Mouse (Mus musculus): ENCODE measurements at regions not wholly inside any gene's neighbourhood (a gene's known extent, or its start where the extent isn't known, plus 50 kb on each side); places are given as distances from the start of the nearest gene placed in this dataset.

DNA sequence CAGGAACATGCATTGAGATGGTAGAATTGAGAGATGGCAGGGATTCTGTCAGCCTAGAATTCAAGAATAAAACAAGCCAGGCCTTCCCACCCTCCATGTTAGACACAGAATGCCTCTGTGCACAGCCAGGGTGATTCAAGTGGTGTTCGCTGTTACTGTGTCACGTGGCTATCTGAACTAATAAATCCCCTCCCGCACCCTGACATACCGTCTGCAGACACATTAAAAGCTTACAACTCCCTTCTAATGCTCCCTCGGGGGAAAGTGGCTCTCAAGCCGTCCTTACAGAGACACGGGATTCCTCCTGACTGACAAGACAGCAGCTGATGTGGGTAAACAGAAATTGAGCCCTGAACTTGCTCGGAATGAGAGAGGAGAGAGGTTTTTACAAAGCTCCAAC lies 279.1 kb downstream of the Prex1 start:
- no peak overlapping the region for H3K27ac ChIP-seq (ENCODE audit: low read depth, low read length)
- 14% methylated on average over 8 of the region's 8 CpGs for WGBS
- no peak overlapping the region for H3K9ac ChIP-seq (ENCODE audit: low read depth, low read length)

GRCm38 (mm10) chr2:166433655-166434333 lies 278.3 kb upstream of the Sulf2 start:
- Histone ChIP-seq H3K27ac (ENCODE audit: low read depth, low read length) (no peak overlapping the region), H3K36me3 (ENCODE audit: control insufficient read depth, insufficient read depth, low read length) (no peaks in the 10 kb centered on the region), H3K4me3 (ENCODE audit: low read length) (no peak overlapping the region), H3K9me3 (ENCODE audit: control insufficient read depth, low read length) (no peaks in the 10 kb centered on the region), H3K9ac (ENCODE audit: low read depth, low read length) (no peak overlapping the region), H3K27me3 (ENCODE audit: control insufficient read depth, insufficient read depth, low read length) (no peaks in the 10 kb centered on the region), H3K4me2 (replicated peaks; ENCODE audit: low read depth, low read length) (no peak overlapping the region), H3K4me1 (ENCODE audit: control insufficient read depth, insufficient read depth, low read length) (peaks cover 5% of the 10 kb centered on the region)
- WGBS, result 82% methylated on average over 15 of the region's 15 CpGs
- no peak for ATAC-seq (ENCODE audit: low FRiP score, low TSS enrichment)

More for the DNA sequence above, 279.1 kb downstream of the Prex1 start:
- H3K4me3 ChIP-seq (ENCODE audit: low read length), result no peak overlapping the region
- no peaks in the 10 kb centered on the region for H3K36me3 ChIP-seq (ENCODE audit: control insufficient read depth, insufficient read depth, low read length)
- H3K27me3 ChIP-seq (ENCODE audit: control insufficient read depth, insufficient read depth, low read length), result no peaks in the 10 kb centered on the region
- H3K4me1 ChIP-seq (ENCODE audit: control insufficient read depth, insufficient read depth, low read length), result peaks cover 5% of the 10 kb centered on the region
- H3K4me2 ChIP-seq (replicated peaks; ENCODE audit: low read depth, low read length), result no peak overlapping the region
- ATAC-seq (ENCODE audit: low FRiP score, low TSS enrichment), result no peak
- no peaks in the 10 kb centered on the region for H3K9me3 ChIP-seq (ENCODE audit: control insufficient read depth, low read length)

GRCm38 (mm10) chr2:166432948-166433654 lies 277.6 kb upstream of the Sulf2 start:
- WGBS, result 82% methylated on average over 13 of the region's 13 CpGs
- Histone ChIP-seq H3K36me3 (ENCODE audit: control insufficient read depth, insufficient read depth, low read length) (no peaks in the 10 kb centered on the region), H3K27me3 (ENCODE audit: control insufficient read depth, insufficient read depth, low read length) (no peaks in the 10 kb centered on the region), H3K27ac (ENCODE audit: low read depth, low read length) (no peak overlapping the region), H3K9me3 (ENCODE audit: control insufficient read depth, low read length) (no peaks in the 10 kb centered on the region), H3K9ac (ENCODE audit: low read depth, low read length) (no peak overlapping the region), H3K4me3 (ENCODE audit: low read length) (no peak overlapping the region), H3K4me2 (replicated peaks; ENCODE audit: low read depth, low read length) (no peak overlapping the region), H3K4me1 (ENCODE audit: control insufficient read depth, insufficient read depth, low read length) (peaks cover 5% of the 10 kb centered on the region)
- no peak; the same call in 1 of the 2 replicates for ATAC-seq (ENCODE audit: low FRiP score, low TSS enrichment)

GRCm38 (mm10) chr2:166432531-166432930 lies 277.1 kb upstream of the Sulf2 start:
- no peaks in the 10 kb centered on the region for H3K36me3 ChIP-seq (ENCODE audit: control insufficient read depth, insufficient read depth, low read length)
- no peak overlapping the region for H3K4me2 ChIP-seq (replicated peaks; ENCODE audit: low read depth, low read length)
- H3K27me3 ChIP-seq (ENCODE audit: control insufficient read depth, insufficient read depth, low read length), result no peaks in the 10 kb centered on the region
- H3K9me3 ChIP-seq (ENCODE audit: control insufficient read depth, low read length), result no peaks in the 10 kb centered on the region
- no peak overlapping the region for H3K9ac ChIP-seq (ENCODE audit: low read depth, low read length)
- H3K4me3 ChIP-seq (ENCODE audit: low read length), result no peak overlapping the region
- WGBS, result 61% methylated on average over 8 of the region's 8 CpGs
- peaks cover 5% of the 10 kb centered on the region for H3K4me1 ChIP-seq (ENCODE audit: control insufficient read depth, insufficient read depth, low read length)
- no peak overlapping the region for H3K27ac ChIP-seq (ENCODE audit: low read depth, low read length)
- ATAC-seq (ENCODE audit: low FRiP score, low TSS enrichment), result no peak

DNA sequence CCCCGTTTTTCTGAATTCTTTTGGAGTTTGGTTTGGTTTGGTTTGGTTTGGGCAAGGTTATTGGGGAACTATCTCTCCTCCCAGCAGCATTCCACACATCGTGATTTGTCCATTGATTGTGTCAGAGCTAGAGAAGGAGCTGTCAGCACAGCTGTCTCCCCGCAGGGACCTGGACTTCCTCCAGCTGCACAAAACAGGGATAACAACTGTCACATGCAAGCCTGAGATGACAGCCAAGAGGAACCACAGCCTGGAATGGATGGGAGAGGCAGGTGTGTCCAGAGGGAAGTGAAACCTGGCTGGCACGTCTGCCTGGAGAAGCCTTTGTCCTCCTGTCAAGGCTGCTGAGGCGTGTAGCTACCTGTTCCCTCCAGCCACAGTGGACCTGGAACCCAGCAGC lies 274.5 kb upstream of the Sulf2 start:
- no peak overlapping the region for H3K4me2 ChIP-seq (replicated peaks; ENCODE audit: low read depth, low read length)
- no peaks in the 10 kb centered on the region for H3K36me3 ChIP-seq (ENCODE audit: control insufficient read depth, insufficient read depth, low read length)
- no peaks in the 10 kb centered on the region for H3K27me3 ChIP-seq (ENCODE audit: control insufficient read depth, insufficient read depth, low read length)
- ATAC-seq (ENCODE audit: low FRiP score, low TSS enrichment), result no peak
- peaks cover 7% of the 10 kb centered on the region for H3K4me1 ChIP-seq (ENCODE audit: control insufficient read depth, insufficient read depth, low read length)
- no peaks in the 10 kb centered on the region for H3K9me3 ChIP-seq (ENCODE audit: control insufficient read depth, low read length)
- 70% methylated on average over 5 of the region's 5 CpGs for WGBS
- H3K4me3 ChIP-seq (ENCODE audit: low read length), result no peak overlapping the region
- H3K27ac ChIP-seq (ENCODE audit: low read depth, low read length), result no peak overlapping the region
- no peak overlapping the region for H3K9ac ChIP-seq (ENCODE audit: low read depth, low read length)

DNA sequence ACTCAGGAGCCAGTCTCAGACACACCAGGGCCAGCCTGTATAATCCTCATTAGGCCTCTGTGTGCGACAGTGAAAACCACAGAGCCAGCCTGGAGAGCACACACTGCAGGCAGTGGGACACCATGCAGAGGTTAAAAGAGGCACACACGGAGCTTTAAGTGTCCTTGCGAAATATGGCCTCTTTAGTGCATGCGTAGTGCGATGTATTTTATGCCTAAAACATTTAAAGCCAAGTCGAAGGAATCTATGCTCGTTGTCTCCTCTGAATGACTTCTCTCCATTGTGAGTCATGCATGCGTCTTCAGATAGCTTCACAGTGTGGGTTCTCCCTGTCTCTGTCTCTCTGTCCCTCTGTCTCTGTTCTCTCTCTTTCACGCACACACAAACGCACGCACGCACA lies 274.0 kb upstream of the Sulf2 start:
- H3K4me2 ChIP-seq (replicated peaks; ENCODE audit: low read depth, low read length), result no peak overlapping the region
- H3K27ac ChIP-seq (ENCODE audit: low read depth, low read length), result no peak overlapping the region
- H3K9ac ChIP-seq (ENCODE audit: low read depth, low read length), result no peak overlapping the region
- 90% methylated on average over 12 of the region's 12 CpGs for WGBS
- peaks cover 7% of the 10 kb centered on the region for H3K4me1 ChIP-seq (ENCODE audit: control insufficient read depth, insufficient read depth, low read length)
- no peaks in the 10 kb centered on the region for H3K9me3 ChIP-seq (ENCODE audit: control insufficient read depth, low read length)
- H3K36me3 ChIP-seq (ENCODE audit: control insufficient read depth, insufficient read depth, low read length), result no peaks in the 10 kb centered on the region
- no peak for ATAC-seq (ENCODE audit: low FRiP score, low TSS enrichment)
- H3K4me3 ChIP-seq (ENCODE audit: low read length), result no peak overlapping the region
- H3K27me3 ChIP-seq (ENCODE audit: control insufficient read depth, insufficient read depth, low read length), result no peaks in the 10 kb centered on the region

GRCm38 (mm10) chr2:166427390-166427789 lies 271.9 kb upstream of the Sulf2 start:
- no peak overlapping the region for H3K9ac ChIP-seq (ENCODE audit: low read depth, low read length)
- no peak overlapping the region for H3K4me2 ChIP-seq (replicated peaks; ENCODE audit: low read depth, low read length)
- no peaks in the 10 kb centered on the region for H3K9me3 ChIP-seq (ENCODE audit: control insufficient read depth, low read length)
- no peak overlapping the region for H3K4me3 ChIP-seq (ENCODE audit: low read length)
- H3K4me1 ChIP-seq (ENCODE audit: control insufficient read depth, insufficient read depth, low read length), result peaks cover 7% of the 10 kb centered on the region
- WGBS, result 73% methylated on average over 6 of the region's 6 CpGs
- no peak for ATAC-seq (ENCODE audit: low FRiP score, low TSS enrichment)
- H3K27ac ChIP-seq (ENCODE audit: low read depth, low read length), result no peak overlapping the region
- no peaks in the 10 kb centered on the region for H3K36me3 ChIP-seq (ENCODE audit: control insufficient read depth, insufficient read depth, low read length)
- H3K27me3 ChIP-seq (ENCODE audit: control insufficient read depth, insufficient read depth, low read length), result no peaks in the 10 kb centered on the region

DNA sequence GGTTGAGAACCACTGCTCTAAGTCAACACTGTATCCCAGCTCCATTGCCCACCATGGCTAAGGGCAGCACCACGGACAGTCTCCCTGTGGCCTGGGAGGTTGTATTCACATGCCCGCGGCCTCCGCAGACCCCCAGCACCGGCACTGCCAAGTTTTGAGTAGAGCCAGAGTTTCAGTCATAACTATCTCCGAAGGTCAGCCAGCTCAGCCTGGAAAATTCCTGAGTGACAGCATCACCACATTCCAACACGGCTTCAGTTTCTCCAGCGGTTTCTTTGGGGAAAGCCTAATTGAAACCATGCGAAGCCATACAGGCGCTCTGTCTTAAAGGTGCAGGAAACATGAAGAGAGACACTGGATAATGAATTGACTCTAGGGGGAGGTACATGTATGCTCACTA lies 271.5 kb upstream of the Sulf2 start:
- H3K36me3 ChIP-seq (ENCODE audit: control insufficient read depth, insufficient read depth, low read length), result no peaks in the 10 kb centered on the region
- H3K4me1 ChIP-seq (ENCODE audit: control insufficient read depth, insufficient read depth, low read length), result peaks cover 7% of the 10 kb centered on the region
- no peaks in the 10 kb centered on the region for H3K27me3 ChIP-seq (ENCODE audit: control insufficient read depth, insufficient read depth, low read length)
- 0 out of 2 replicates have a peak, but pooled peaks have one; percentile 46 for ATAC-seq (ENCODE audit: low FRiP score, low TSS enrichment)
- H3K9ac ChIP-seq (ENCODE audit: low read depth, low read length), result no peak overlapping the region
- H3K27ac ChIP-seq (ENCODE audit: low read depth, low read length), result no peak overlapping the region
- no peaks in the 10 kb centered on the region for H3K9me3 ChIP-seq (ENCODE audit: control insufficient read depth, low read length)
- 32% methylated on average over 10 of the region's 10 CpGs for WGBS
- H3K4me3 ChIP-seq (ENCODE audit: low read length), result no peak overlapping the region
- no peak overlapping the region for H3K4me2 ChIP-seq (replicated peaks; ENCODE audit: low read depth, low read length)

DNA sequence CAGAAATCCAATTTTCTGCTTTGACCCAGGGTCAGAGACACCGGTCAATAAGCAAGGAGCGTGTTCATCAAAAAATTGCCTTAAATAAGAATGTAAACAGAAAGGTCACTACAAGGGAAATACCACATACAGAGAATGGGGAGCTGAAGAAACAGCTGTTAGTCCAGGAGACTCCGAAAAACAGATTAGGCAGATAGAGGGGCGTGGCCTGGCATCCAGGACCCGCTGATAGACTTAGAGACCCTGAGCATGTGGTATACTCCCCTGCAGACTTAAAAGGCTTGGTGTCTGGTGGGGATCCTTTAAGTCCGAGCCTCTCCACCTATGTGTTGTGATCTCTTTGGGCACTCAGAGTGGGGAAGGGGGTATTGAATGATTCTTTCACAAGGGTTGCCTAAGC lies 271.0 kb upstream of the Sulf2 start:
- no peak overlapping the region for H3K9ac ChIP-seq (ENCODE audit: low read depth, low read length)
- H3K27ac ChIP-seq (ENCODE audit: low read depth, low read length), result no peak overlapping the region
- H3K27me3 ChIP-seq (ENCODE audit: control insufficient read depth, insufficient read depth, low read length), result no peaks in the 10 kb centered on the region
- no peak overlapping the region for H3K4me3 ChIP-seq (ENCODE audit: low read length)
- peaks cover 7% of the 10 kb centered on the region for H3K4me1 ChIP-seq (ENCODE audit: control insufficient read depth, insufficient read depth, low read length)
- WGBS, result 59% methylated on average over 6 of the region's 6 CpGs
- H3K4me2 ChIP-seq (replicated peaks; ENCODE audit: low read depth, low read length), result no peak overlapping the region
- ATAC-seq (ENCODE audit: low FRiP score, low TSS enrichment), result no peak
- no peaks in the 10 kb centered on the region for H3K36me3 ChIP-seq (ENCODE audit: control insufficient read depth, insufficient read depth, low read length)
- H3K9me3 ChIP-seq (ENCODE audit: control insufficient read depth, low read length), result no peaks in the 10 kb centered on the region

Data from kidney, embryonic 14.5 days (tissue).